Mouse (Mus musculus): ENCODE data around the gene Pla2g4e. TPM values are rescaled to one million over a fixed set of nuclear protein-coding genes. Genes with fewer than 3 reads are reported as not detected.
A peak's percentile ranks its signal among the peaks of the same experiment; 100 is the strongest.
"Not testable (repeated sequence)": the region's sequence is repeated elsewhere in the genome, so short reads cannot be mapped to it uniquely, and the experiment has no call there.

The Pla2g4e gene
- total RNA-seq, 2 experiments from 2014 or later = 0.36 to 0.38 TPM

DNA sequence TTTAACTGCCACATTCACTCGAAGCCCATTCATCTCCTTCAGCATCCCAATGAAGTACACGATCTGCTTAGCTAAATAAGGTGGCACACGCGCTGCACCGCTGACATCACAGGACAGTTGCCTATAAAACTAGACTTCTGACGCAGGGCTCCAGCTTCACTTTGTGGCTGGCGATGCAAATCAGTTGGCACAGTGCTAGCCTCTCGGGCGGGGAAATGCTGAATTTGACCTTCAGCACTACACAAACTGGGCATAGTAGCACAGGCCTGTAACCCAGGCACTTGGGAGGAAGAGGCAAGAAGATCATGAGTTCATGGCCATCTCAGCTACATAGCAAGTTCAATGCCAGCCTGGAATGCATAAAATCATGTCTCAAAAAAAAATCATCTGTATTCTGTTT is 6.4 kb downstream of the Pla2g4e start:
- not testable (repeated sequence) for DNase-seq (ENCODE audit: low spot score in 2 of 2)

DNA sequence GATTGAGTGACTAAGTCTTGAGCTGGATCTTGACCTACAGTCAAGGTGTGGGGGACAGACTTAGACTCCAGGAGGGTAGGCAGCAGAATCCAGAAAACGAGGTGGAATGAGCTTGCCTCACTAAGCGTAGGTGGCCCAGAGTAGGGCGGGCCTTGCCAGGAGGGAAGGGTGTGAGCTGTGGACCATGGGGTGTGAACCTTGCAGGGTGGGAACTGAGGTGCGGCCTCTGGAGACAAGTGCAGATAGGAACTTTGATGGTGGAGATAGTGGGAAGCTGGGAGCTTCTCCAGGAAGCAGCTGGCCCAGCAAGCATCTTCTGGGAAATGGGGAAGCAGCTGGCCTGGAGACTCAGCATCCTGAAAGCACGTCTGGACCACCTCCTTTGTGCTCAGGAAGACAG is 7.4 kb downstream of the Pla2g4e start:
- no peak for DNase-seq (ENCODE audit: low spot score in 2 of 2)

DNA sequence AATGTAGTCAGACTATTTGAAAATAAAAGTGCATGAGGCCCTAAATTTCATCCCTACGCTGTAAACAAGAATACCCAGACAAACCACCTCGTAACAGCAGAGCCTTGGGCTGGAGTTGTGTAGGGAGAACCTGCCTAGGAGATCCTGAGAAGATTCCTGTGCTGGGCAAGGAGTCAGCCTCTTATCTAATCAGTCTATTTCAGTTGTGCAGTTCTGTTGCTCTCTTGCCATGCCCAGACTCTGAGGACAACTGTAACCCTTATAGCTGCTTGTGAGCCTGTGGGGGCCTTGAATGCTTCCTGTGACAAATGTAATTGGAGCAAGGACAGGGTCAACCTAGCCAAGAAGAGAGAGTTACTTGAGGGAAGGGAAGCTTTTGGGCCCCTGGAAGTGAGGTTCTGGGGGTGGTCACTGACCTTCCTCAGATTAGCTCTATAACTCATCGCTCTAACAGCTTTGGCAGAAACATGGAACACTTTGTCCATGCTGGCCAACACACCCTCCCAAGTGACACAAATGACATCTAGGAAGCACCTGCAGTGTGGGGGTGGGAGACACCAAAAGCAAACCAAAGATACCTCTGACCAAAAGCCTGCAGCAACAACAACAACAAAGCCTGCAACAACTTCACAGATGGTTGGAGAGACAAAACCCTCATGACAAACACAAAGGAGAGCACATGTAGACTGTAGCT is 9.0 kb downstream of the Pla2g4e start:
- DNase-seq (ENCODE audit: low spot score in 2 of 2) = peak in 1 of 2 experiments; percentile 12

DNA sequence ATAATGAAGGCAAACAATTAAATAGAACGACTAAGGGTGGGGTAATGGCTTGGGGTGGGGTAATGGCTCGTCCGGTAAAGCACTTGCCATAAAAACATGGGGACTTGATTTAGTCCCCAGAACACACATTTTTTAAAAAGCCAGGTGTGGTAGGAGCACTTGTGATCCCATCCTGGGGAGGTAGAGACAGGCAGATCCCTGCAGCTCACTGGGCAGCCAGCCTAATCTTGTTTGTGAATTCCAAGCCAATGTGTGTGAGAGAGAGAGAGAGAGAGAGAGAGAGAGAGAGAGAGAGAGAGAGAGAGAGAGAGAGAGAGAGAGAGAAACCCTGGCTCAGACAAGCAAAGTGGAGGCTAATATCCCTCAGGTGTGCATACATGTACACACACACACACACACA is 9.8 kb downstream of the Pla2g4e start:
- DNase-seq (ENCODE audit: low spot score in 2 of 2) = no peak

DNA sequence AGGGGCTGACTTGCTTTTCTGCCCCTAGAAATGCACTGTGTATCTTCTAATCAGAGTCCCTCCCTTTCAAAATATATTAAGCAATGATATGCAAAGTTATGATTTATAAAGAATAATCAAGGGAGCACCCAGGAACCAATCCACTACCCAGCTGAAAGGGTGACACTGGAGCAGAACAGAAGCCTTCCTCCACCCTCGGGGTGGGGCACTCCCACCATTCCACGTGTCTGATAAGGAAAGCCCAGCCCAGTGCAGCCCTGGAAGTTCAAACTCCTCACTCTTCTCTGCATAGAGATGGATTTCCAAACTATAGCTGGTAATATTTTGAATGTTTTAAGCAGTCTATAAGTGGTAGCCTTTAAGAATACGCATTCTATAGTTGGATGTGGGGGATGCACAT is 13.5 kb downstream of the Pla2g4e start:
- DNase-seq (ENCODE audit: low spot score in 2 of 2) = no peak

DNA sequence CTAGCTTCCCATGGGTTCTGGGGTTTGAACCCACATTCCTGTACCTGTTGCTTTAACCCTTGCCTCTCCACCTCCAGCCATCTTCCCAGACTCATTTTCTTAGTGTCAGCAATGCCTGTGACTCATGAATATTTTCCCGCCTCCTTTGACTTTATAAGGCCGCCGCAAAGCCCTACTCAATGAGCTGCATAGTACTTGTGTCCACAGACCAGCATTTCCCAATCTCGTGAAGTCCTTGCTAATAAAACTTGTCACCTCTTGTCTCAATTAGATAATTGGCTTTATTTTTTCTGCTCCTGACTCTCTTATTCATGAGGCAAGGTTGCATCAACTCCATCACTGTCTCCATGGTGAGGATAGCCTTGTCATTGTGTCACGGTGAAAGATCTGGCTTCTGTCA is 30.5 kb downstream of the Pla2g4e start:
- DNase-seq (ENCODE audit: low spot score in 2 of 2) = no peak

DNA sequence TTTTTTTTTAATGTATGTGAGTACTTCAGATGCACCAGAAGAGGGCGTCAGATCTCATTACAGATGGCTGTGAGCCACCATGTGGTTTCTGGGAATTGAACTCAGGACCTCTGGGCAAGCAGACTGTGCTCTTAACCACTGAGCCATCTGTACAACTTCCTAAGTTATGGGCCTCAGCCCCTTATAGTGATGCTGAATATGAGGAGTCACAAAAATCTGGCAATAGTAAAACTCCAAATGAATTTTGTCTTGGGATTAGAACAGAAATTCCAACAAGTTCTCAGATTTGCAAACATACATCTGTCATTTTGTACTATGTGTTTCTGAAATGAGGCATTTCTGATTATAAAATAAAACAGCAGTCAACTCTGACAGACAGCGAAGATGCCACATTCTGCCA is 33.7 kb downstream of the Pla2g4e start:
- no peak for DNase-seq (ENCODE audit: low spot score in 2 of 2)

DNA sequence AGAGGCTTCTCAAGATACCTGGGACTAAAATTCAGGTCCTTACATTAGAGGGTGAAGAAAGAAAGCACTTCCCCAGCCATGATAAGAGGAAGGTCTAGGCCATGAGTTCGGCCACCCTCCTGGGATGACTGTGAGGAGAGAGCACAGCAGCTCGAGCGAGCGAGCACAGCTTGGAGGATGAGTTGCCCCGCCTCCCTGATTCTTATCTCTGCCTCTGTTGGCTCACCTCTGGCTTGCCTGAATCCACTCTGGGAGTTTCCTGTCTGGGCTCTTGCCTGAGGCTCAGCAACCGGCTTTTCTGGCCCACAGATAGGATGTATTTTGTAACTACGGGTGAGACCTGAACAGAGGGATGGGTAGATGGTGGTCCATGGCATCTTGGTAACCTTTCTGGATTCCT is 37.2 kb downstream of the Pla2g4e start:
- DNase-seq (ENCODE audit: low spot score in 2 of 2) = no peak

DNA sequence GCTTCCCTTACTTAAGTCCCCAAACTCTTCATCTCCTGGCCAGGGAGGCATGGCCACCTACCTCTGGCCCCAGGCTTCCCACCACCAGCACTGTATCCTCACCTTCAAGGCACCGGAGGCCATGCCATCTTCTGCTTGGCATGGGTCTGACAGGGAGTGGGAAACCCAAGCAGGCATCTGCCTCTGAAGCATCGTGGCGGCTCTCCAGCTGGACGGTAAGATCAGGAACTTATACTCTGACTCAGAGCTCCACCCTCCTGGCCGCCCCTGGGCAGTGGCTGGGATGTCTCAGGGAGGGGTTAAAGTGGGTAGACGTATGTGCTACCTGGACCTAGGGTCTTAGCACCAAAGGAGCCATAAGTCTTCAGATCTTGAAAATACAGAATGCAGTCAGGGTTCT is 38.1 kb downstream of the Pla2g4e start:
- DNase-seq (ENCODE audit: low spot score in 2 of 2) = no peak

DNA sequence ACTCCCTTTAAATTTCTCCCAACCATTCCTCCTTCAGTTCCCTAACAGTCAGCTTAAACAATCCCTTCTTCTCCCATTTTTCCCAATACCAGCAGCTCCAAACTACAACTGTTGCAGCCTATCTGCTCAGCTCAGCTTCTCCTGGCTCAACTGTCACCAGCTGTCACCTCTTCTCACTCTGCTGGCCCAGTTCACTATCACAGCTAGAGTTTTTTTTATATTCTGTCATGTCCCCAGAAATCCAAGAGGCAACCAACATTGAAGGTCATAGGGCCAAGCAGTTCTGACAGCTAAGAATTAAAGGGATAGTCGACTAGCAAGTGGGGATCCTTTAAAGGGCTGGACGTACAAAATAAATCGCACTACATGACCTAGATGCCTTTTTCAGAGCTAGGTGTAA is 41.4 kb downstream of the Pla2g4e start:
- no peak for DNase-seq (ENCODE audit: low spot score in 2 of 2)

DNA sequence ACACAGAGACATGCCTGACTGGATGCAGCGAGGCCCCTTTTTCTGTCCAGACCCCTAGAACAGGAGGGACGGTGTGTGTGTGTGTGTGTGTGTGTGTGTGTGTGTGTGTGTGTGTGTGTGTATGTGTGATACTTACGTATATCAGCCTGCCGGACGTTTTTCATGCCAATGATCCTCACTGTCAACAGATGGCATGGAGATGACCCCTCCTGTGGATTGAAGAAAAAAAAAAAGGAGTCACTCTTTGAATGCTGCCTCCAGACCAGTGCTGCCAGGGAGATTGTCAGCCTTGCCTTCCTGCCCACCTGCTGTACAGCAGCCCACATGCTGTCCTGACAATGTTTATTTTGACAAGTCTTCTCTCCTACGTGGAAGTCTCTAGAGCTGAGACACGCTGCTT is 45.1 kb downstream of the Pla2g4e start:
- DNase-seq (ENCODE audit: low spot score in 2 of 2) = no peak

DNA sequence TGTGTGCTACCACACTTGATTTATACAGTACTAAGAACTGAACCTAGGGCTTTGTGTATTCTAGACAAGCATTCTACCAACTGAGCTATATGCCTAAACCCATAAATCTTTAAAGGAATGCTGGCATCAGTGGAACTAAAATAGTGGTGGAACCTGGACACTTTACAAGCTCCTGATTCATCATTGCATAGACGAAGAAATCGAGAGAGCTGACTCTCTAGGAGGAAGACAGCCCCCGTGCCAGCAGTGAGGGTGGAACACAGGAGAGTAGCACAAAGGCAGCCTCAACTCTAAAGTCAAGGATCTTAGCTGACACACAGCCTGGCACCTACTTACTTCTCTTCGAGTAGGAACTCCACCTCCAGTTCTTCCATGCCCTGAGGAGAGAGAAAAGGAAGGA is 57.0 kb downstream of the Pla2g4e start:
- DNase-seq (ENCODE audit: low spot score in 2 of 2) = no peak

DNA sequence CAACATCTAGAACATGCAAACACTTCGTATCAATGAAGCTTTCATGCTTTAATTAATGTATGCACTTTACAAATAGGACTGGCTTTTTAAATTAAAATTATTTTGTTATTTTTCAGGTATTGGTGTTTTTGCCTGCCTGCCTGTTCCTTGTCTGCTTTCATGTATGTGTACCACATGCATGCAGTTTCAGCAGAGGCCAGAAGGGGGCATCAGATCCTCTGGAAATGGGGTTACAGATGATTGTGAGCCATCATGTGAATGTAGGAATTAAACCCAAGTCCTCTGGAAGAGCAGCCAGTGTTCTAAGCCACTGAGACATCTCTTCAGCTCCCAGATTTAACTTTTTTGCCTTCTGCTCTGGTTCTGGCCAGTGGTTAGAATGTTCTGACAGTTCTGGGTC is 57.6 kb downstream of the Pla2g4e start:
- no peak for DNase-seq (ENCODE audit: low spot score in 2 of 2)

DNA sequence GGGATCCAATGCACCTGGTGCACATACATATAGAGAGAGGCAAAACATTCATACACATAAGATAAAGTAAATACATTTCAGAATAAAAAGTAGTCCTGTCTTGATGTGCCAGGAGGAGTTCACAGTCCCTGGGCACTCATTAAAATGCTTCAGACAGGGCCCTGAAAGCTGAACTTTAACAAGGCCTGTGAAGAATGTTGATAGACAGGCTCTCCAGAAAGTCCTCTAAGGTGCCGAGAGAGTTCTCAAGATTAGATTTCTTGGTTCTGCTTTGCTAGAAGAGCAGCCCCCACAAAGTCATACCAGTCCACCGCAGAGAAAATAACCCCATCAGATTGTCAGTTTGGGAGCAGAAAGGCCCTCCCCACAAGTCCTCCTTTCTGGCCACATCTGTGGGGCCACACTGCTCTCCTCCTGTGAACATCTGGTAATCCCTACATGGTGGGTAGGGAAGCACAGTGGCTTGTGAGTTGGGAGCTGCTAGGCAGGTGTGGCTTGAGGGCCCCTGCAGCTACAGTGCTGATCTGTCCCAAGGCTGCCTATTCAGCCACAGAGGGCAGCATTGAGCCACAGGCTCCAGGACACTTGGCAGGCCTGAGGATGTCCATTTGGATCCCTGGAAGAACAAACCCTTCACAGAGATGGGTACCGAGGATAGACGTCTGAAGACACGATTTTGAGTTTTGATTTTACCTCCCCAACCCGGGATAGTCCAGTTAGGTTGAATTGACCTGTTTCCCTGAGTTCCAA is 59.4 kb downstream of the Pla2g4e start:
- no peak for DNase-seq (ENCODE audit: low spot score in 2 of 2)

DNA sequence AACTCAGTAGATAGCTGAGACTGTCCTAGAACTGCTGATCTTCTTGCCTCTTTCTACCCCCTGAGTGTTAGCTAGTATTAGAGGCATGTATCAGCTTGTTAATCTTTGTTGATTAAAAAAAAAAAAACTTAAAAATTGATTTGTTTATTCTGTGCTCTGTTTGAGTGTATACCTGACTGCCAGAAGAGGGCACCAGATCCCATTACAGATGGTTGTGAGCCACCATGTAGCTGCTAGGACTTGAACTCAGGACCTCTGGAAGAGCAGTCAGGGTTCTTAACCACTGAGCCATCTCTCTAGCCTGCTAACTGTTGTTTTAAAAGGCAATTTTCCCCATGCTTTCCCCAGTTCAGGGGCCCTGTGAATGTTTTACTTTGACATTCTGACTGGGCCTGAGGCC is 66.2 kb downstream of the Pla2g4e start:
- no peak for DNase-seq (ENCODE audit: low spot score in 2 of 2)

DNA sequence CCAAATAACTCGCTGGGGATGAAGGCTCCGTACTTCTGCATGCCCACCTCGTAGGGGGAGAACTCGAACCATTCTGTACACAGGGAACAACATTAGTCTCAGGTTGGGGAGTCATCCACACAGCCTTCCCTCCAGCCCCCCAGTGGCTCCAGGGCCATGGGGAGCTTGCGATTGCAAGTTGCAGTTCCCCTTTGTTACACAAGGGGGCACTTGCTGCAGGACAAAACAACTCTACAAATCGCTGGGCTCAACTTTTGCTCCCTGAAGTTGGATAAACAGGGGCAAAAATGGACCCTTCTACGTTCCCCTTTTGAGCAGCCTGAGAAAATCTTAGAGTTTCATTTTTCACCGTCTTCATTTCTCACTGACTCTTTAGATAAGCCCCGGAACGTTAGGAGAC is 71.4 kb downstream of the Pla2g4e start:
- peak; percentile 60 to 62 for DNase-seq (ENCODE audit: low spot score in 2 of 2)

DNA sequence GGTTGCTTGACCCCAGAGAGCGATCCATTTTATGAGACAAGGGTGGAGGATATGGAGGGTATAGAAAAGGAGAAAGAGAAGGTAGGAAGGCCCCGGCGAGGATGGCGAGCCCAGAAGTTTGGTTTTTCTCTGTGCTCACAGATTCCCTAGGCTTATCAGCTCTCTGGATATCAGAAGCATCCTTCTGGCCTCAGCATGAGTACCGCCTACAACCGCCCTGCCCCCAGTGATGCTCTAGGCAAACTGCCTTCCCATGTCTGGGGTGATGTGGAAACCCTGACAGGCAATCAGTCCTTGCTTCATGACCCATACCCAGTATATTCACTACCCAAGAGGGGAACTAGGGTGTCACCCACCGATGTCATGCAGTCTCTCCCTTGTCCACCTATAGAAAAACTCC is 73.8 kb downstream of the Pla2g4e start:
- DNase-seq (ENCODE audit: low spot score in 2 of 2) = no peak

DNA sequence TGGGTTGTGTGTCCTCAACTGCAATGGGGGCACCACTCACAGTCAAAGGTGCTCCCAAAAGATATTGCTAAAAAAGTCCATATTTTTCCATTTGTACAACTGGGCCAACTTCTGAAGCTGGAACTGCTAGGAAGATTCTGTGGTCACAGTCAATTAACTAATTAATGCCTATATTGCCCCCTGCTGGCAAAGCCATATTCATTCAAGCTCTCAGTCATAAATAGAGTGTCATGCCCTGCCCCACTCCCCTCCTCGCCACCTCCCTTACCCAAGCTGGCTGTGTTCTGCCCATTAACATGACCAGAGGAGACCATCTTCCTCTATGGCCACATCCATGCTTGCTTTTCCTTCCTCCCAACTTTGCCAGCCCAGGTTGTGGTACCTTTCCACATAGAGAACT is 74.4 kb downstream of the Pla2g4e start:
- peak in 1 of 2 experiments; percentile 15 for DNase-seq (ENCODE audit: low spot score in 2 of 2)

DNA sequence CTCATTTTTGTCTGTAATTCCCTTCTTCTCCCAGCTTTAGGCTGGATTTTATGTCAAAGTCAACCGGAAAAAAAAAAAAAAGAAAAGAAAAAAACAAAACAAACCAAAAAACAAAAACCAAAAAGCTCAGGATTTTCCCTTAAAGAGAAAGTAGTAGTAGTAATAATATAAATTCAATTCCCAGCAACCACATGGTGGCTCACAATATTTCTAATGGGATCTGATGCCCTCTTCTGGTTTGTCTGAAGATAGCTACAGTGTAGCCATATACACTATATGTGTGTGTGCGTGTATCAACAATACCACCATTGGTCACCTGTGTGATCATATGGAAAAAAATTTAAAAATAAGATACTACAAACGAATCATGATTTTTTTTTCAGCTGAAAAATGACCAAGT is 75.8 kb downstream of the Pla2g4e start:
- no peak for DNase-seq (ENCODE audit: low spot score in 2 of 2)

DNA sequence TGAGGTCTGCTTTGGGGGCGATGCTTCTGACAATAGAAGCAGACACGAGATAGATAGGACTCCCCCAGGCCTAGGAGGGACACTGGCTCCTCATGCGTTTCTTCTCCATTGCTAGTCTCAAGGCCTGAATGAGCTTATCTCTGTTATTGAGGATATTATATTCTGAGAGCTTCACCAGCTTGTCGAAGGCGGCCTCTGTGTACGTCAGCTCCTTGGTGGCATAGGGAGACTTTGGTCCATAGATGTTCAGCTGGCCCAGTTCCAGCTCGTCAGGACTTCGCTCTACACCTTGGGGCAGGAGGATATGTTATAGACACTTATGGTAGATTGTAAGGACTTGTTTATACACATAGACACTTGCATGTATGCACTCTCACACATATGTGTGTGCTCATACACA is 77.4 kb downstream of the Pla2g4e start:
- no peak for DNase-seq (ENCODE audit: low spot score in 2 of 2)

DNA sequence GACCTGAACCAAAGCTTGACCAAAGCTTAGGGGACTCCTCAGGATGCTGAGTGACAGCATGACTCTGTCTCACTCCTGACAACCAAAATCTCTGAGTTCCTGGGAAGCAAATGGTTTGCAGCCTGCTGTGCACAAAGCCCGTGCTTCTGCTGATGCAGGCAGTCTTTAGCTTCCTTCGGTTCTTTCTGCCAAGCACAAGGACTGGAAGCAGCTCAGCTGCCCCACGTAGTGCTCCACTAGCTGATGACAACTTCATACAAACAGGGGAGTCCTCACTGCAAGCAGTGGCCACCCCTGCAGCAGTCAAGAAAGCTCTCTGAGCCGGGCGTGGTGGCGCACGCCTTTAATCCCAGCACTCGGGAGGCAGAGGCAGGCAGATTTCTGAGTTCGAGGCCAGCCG is 79.7 kb downstream of the Pla2g4e start:
- DNase-seq (ENCODE audit: low spot score in 2 of 2) = no peak

DNA sequence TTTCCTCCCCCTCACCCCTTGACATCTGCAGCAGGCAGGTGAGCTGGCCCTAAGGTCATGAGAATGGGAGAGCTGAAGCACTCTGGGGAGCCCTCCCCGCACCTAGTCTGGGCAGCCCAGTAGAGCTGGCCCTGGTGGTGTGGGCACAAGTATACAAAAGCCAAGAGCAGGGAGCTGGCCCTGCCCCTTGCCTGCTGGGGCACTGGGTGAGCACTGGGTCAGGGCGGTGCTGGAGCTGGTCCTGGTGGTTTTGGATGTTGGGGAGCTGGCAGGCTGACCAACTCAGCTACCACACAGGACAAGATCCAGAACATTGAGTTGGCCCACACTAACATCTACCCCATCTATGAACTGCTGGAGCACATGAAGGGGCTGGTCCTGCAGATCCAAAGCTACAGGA is 85.7 kb downstream of the Pla2g4e start:
- DNase-seq (ENCODE audit: low spot score in 2 of 2) = no peak

DNA sequence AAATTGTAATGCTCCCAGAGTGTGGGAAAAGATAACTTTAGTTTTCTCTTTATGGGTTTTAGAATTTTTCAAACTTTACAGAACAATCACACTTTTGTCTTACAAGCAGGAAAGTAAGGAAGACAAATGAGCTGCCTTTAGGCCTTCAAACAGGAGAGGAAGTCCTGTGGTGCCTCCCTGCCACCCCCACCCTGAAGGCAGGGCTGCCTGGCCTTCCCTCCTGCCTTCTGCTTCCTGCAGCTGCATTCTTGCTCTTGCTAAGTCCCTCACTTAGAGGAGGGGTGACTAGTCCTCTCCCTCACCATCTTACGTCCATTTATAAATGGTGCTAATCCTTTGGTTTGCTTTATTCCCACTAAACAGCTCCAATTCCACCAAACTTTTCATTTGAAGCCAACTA is 86.3 kb downstream of the Pla2g4e start:
- DNase-seq (ENCODE audit: low spot score in 2 of 2) = no peak
